Mouse (Mus musculus) neutrophil, adult 5-6 weeks (primary cell): ENCODE results near the gene Kcng4. TPM values are rescaled to one million over a fixed set of nuclear protein-coding genes. Genes with fewer than 3 reads are reported as not detected.

ENCODE experiments used
- ATAC-seq: fragments of 151-379, 151-347 bp; 2 replicates; pipeline ENCODE4 v1.8.0; 2017; ENCODE audit warnings: mild to moderate bottlenecking, moderate TSS enrichment; ENCODE audit not compliant: insufficient number of reproducible peaks, poor library complexity, low FRiP score, severe bottlenecking; ENCODE audit errors: extremely low read depth
- total RNA-seq: library from RNA; stranded (forward); fragments of 200-1000 nt; gene quantifications from 2 replicates; pipeline ENCODE4 v1.2.3, GENCODE M21; 2017

Kcng4 gene
- total RNA-seq, 1 experiment from 2014 or later: not detected

DNA sequence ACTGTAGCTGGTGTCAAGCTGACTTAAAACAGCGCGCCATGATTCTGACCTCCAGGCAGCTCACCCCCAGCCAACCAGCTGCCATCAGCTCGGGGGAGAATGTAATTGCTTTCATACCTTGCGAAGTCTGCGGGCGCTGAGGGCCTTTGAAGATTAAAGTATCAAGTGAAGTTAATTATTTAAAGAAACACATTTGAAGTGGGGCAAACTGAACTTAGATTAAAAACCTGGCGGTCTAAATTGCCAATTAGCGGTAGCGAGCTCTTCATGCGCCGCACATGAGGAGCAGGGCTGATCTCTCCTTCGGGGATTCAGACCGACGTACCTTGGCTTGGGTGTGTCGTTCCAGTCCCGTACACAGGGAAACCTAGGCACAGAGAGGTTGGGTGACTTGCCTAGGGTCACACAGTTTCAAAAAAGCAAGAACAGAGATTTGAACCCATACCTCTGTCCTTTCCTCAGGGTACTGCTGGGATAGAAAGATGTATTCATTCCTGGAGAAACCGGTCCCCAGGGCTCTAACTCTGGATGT is 9.0 kb upstream of the Kcng4 start:
- no peak for ATAC-seq

DNA sequence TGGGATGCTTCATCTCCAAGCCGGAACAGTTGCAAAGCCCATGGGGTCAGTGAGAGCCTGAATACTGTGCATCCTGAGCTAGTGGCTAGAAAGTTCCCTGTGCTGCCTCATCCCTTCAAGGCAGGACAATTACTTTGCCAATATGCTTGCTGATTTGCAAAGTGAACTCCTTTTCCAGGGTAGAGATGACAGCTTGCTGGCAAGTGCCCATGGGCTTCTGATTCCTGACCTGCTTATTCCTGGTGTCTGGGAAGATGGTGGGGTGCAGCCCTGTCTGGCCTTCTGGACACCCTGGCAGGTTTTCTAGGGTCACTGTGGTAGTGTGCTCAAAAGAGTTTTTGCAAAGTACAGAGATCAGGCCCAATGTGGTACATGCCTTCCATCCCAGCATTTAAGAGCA is 7.5 kb upstream of the Kcng4 start:
- no peak for ATAC-seq

DNA sequence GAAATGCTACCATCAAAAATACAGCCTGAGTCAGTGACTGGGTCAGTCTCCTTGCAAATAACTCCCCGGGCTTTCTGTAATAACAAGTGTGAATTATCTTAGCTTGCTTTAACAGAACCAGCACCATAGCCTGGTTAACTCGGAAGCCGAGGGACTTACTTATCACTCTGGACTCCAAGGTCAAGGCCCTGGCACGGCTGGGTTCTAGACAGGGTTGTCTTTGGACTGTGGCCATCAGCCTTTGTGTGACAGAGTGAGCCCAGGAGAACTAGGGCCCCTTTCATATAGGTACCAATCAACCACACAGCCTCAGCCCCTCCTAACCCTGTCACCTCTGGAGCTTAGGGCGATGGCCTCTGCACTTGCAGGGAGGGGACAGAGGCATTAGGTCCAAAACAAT is 5.6 kb upstream of the Kcng4 start:
- ATAC-seq: no peak

DNA sequence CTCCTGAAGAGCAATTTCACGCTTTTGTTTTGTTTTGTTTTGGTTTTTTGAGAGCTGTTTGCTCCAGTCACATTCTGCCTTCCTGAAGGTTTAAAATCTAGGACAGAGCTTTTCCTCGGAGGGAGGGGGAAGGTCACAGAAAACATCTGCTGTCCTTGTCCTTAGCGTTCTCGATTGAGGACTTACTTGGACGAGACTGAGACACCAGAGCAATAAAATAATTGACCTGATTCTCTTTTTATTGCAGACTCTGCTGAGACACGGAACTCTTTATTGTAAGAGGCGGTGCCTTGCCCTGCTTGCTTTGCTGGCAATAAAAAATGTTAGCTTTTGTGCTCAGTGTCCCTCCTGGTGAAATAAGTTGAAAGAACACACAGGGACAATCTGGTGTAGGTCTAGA is 4.3 kb upstream of the Kcng4 start:
- no peak for ATAC-seq

DNA sequence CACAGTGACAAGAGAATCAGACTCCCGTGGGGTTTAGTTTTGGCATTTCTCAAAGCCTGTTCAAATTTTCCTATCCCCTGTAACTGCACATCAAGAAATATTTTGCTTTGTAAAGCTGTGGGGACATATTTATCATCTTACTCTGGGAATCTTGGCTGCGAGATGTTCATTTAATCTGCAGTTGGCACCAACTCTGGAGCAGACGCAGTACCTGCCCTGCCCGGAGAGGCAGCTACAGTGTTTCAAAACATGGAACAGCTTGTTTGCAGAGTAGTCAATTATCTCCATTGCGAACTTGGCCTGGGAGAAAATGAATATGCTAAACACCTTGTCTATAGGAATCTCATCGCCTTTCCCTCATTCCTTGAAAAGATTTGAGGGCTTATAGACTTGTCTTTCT is 2.8 kb upstream of the Kcng4 start:
- no peak for ATAC-seq

DNA sequence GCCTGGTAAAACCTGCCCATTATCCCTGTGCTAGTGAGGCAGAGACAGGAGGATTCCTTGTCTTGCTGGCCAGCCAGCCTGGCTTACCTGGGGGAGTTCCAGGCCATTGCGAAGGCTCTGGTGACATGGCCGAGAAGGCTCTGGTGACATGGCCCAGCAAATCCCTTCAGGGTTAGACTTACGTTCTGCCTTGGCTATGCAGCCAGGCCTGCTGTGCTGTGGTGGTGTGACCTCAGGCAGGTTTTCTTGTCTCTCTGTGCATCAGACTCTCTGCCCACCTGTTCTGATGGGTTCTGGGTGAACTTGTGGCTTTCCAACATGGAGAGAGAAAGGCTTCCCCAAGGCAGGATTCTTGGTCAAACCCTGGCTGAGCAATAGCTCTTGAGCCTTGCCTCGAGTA is 1.9 kb upstream of the Kcng4 start:
- no peak for ATAC-seq

DNA sequence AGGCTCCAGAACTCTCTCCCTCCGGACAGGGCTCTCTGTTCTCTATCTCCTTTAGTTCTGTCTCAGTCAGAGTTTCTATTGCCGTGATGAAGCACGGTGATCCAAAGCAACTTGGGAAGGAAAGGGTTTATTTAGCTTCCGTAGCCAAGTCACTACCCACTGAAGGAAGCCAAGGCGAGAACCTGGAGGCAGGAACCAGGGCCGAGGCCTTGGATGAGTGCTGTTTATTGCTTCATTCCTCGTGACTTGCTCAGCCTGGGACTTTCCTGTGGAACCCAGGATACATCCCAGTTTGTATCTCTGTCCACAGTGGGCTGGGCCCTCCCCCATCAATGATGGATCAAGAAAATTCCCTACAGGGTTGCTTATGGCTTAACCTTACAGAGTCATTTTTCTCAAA is 1.3 kb upstream of the Kcng4 start:
- ATAC-seq: no peak

DNA sequence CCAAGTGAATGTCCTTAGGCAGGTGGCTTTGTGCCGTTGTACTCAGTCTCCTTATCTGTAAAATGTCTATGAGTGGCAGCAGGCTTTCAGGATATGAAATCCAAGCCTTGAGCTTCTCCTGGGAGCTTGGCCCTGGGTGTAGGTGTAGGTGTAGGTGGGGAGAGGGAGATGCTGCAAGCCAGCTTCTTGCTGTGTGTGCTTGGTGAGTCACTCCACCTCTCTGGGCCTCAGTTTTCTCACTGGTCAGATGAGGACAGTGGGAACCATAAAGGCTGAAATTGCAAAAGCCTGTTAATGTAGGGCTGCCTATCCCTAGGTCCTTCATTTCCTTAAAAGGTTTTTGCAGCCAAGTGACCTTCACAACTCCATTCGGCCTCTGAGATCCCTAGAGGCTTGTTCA is 478 bp upstream of the Kcng4 start:
- no peak for ATAC-seq

DNA sequence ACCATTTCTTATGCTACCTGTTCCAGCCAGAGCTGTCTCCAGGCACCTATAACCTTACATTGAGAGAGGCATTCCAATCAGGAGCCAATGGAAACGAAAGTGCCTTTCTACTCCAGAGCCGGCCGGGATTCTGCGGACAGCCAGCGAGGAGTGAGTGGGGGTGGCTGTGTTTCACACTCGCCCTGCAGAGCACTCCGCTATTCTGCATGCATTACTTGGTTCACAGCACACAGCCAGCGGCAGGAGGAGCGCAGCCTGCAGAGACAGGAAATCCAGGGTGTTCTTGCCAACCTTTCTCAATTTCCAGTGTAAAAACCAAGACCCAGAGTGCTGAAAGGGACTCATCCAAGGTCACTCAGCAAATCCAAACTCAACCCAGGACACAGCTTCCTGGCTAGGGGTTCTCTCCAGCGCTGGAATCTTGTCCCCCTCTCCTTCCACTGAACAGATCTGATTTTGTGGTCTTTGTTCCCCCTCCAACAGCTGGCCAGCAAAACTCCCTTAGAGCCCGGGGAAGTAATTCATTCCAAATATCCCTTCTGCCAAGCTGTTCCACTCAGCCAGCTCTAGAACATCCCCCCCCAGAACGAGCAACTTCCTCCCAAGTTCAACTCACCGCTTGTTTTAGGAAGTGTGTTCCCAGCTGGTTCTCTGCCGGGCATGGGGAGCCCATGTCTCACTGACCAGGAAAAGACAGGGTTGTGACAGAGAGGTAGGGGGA is 704 bp downstream of the Kcng4 start:
- no peak for ATAC-seq

DNA sequence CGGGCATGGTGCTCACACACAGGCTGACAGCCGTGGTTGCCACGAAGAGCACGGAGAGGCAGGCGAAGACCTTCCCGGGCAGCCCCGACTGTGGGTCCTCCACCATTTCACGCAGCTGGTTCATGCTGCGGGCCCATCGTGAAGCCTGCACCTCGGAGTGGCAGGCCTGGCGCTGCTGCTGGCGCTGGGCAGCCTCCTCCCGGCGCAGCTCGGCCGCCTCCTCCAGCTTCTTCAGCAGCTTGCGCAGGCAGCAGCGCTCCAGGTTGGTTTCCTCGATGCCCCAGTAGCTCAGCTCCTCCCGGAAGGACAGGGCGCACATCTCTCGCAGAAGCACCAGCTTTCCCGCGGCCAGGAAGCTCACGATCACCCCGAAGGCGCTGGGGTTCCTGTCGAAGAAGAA is 2.6 kb downstream of the Kcng4 start:
- ATAC-seq: no peak

DNA sequence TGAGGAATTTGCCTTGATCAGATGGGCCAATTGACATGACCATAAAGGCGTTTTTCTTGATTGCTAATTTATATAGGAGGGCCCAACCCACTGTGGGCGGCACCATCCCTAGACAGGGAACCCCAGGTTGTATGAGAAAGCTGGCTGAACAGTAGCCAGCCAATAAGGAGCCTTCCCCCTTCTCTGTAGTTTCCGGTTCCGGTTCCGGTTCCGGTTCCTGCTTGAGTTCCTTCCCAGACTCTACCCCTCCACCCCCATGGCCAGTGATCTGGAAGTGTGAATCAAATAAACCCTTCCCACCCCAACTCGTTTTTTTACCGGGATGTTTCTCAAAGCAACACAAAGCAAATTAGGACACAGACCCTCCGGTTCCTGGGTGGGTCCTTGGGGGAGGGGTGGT is 3.2 kb downstream of the Kcng4 start:
- no peak for ATAC-seq

DNA sequence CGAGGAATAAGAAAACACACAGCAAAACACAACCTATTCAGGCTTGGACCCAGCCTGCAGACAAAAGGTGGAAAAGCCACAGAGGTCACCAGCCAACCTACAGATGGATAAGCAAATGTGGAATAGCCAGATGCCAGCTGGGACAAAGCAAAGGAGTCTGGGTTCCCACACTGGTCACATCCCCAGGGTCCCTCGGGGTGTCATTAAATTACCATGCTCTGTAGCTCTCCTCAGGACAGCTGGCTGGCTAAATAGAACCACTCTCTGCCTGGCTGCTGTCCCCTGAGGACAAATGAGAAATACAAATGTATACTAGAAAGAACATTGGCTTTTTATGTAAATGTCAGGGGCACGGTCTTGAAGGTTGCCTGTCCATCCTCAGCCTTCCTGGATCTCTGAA is 4.6 kb downstream of the Kcng4 start:
- no peak for ATAC-seq

DNA sequence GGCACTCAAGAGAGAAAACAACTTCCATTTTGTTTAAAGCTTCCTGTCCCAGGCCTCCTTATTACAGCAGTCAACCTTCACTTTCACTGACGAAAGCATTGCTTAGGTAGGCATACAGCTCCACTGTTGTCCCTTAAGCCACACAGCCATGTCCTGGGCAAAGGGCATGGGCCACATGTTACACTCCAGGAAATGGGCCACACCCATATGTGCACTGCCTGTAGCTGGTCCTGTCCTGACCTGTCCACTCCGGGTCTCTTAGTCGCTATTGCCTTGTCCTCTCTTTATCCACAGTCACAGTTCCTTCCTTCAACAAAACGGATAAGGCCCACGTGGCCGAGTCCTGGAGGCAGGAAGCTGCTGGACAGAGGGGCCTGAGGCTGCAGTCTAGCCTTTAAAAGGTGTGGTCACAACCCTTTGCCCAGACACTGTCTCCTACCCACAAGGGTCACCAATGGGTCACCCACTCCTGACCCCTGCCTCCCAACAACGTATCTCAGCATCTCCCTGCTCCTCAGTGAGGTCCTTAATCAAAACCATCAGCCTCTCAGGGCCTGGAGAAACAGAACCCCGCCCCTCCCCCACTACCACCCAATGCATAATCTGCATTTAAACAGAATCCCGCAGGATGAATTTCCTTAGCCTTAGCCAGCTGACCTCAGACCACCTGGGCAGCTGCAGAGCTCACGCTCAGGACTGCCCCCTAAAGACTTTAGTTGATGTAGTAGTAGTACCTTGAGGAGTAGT is 7.7 kb downstream of the Kcng4 start:
- no peak for ATAC-seq

DNA sequence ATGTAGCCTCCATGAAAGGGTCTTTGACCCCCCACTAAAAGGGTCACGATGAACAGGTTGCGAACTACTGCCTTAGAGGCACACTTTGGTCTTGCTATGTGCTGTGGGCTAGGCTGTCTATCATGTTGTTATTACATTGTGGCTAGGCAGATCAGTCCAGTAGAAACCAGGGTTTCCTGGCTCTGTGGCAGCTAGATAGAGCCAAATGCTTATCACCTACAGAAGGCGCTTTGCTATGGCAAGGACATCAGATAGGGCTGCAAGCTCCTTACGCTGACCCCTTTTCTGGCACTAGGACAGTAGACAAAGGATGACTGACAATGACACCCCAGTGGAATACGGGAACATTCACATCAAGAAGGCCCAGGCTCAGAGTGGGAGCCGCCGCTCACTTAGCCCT is 8.3 kb downstream of the Kcng4 start:
- no peak for ATAC-seq

DNA sequence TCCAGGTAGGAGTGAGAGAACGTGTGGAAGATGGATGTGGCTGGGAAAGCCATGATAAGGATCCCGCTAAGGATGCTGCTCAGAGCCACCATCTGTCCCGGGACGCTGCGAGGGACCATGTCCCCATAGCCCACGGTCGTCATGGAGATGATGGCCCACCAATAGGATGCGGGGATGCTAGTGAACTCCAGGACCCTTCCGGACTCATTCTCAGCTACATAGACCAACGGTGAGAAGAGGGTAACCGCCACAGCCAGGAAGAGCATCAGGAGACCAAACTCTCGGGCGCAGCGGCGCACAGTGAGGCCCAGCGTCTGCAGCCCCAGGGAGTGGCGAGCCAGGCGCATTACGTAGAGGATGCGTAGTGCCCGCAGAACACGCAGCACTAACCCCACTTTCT is 9.7 kb downstream of the Kcng4 start:
- no peak for ATAC-seq

DNA sequence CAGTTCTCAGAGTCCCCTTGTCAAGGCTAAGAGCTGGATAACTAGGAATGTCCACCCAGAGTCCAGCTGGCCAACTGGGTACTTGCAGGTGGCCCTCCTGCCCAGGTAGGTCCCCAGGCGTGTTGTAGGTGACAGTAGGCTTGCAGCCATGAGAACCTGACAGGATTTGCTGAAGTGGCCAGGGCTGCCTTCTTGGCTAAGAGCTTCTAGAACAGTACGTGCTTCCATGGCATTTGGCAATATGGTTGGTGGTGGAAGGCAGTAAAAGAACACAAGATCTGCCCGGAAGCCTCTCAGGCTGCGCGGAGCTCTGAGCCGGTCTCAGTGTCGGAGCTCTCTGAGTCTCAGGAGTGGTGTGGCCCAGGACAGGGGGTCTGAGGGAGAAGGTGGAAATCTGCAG is 10.6 kb downstream of the Kcng4 start:
- no peak for ATAC-seq

DNA sequence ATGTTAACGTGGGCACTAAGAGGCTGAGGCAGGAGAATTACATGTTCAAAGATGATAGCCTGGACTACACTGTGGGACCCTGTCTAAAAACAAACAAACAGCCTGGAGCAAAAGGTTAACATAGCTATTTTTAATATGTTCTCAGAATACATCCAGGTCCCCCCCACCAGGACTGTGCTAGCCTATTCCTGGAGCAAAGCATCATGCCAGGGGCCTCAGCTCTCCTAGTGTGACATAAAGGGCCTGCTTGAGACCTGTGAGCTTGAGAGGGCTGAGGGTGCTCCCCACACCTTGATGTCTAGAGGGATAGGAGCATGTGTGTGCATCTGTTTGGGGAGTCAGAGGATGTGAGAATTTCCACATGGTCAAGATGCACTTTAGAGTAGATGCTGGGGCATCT is 11.7 kb downstream of the Kcng4 start:
- no peak for ATAC-seq

DNA sequence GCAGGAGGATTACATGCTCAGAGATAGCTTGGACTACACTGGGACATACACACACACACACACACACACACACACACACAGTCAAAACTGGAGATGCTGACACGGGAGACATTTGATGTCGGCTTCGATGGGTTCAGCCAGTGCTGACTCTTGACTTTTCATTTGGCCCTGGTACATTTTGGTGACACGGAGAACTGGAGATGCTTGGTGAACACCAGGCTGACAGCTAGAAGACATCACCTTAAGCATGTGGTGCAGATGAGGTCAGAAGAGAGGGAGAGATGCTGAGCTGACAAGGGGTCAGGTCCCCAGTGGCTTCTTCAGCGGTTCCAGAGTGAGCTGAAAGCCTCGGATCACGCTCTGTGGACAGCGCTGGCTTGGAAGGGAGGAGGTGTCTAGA is 12.4 kb downstream of the Kcng4 start:
- ATAC-seq: no peak

DNA sequence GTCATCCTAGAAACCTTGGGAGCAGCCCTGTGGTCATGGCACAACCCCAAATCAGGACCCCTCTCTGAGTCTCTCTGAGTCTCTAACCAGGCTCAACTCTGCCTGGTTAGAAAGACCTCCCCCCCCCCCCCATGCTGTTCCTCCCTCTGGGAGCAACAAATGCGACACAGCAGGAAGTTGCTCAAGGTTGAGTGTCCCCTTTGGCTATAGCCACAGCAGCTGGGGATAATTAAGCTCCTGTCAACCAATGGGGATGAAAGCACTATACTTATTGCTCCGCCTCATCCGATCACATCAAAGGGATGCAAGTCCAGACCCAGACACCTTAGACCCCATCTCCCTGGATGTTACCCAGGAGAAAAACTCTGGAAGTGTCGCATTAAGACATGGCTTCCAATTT is 12.9 kb downstream of the Kcng4 start:
- no peak for ATAC-seq

DNA sequence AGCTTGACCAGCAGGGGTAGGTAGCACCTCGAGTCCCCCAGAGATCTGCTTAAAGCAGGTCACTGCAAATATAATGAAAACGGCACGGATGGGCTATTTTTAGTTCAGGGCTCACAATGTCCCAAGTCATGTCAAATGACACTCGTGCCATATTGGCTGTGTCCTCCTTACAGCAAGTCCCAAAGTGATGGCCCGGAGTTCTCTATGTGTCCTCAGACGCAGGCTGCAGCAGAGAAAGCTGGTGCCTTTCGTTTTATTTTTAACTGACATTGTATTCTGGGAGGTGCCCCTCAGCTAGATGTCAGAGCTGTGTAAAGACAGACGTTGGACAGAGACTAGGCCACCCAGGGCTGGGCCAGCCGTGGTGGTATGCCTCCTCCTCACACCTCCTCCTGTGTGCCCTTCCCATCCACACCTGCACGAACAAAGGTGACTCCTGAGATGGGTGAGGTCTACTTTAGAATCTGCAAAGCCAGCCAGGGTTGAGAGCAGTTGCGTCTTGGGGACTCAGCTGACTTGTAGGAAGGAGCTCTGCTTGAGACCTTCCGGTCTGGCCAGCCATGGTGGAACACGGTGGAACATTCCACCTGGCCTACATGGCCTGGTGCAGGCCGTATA is 14.5 kb downstream of the Kcng4 start:
- no peak for ATAC-seq
